Mouse (Mus musculus): ENCODE measurements around the gene Zfp605.

DNA sequence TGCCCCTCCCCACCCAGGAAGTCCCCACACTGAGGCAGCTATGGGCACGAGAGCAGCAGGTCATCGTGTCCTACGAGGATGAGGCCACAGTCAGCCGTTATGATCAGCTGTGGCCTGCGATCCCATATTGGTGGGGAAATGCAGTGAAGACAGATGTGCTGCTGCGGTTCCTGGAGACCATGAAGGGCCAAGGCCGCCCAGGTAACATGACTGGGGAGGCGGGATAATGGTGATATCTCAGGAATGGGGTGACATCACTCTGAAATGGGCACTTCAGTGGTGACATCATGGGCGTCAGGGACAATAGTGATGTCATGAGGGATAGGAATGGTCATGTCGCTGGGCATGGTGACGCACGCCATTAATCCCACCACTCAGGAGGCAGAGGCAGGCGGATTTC lies 7.5 kb upstream of the Zfp605 start:
- no peak for TF ChIP-seq POLR2A (IDR thresholded peaks at IDR 0.05; ENCODE audit: borderline replicate concordance, extremely low read depth, insufficient read depth, insufficient read length, poor library complexity, severe bottlenecking)
- TF ChIP-seq CTCF (IDR thresholded peaks at IDR 0.05; ENCODE audit: borderline replicate concordance, extremely low read depth, insufficient read depth, insufficient read length) = no peak

Measured in brain, embryonic 14.5 days (tissue).